Mouse (Mus musculus) heart, adult 2 months (tissue): ENCODE measurements around the gene Fgfr2.

ENCODE experiments used
- CTCF ChIP-seq: fragments of 200-600 bp; IDR thresholded peaks from 2 replicates; pipeline ENCODE4 v1.8.1; 2022; ENCODE audit warnings: antibody characterized with exemption, mild to moderate bottlenecking, moderate library complexity
- POLR2A ChIP-seq: fragments of 200-500 bp; IDR thresholded peaks from 2 replicates; pipeline ENCODE4 v1.6.1; 2011; ENCODE audit warnings: mild to moderate bottlenecking, low read depth, low read length, control low read depth; ENCODE audit not compliant: insufficient read depth

- TF ChIP-seq POLR2A = no peak
- no peak for TF ChIP-seq CTCF
Observed at GRCm38 (mm10) chr7:132106891-132107290, 1016.3 kb downstream of the Fgfr2 start.
